Mouse (Mus musculus): Measurements from ENCODE around the gene Birc6. TPM values are rescaled to one million over a fixed set of nuclear protein-coding genes. Genes with fewer than 3 reads are reported as not detected.

The Birc6 gene
- total RNA-seq, 2 experiments from 2014 or later = 97.9 to 98.0 TPM

- DNase-seq (ENCODE audit: low spot score in 2 of 2) = no peak
These were observed 177.4 kb downstream of the Birc6 start for GRCm38 (mm10) chr17:74705480-74705879.

- no peak for DNase-seq (ENCODE audit: low spot score in 2 of 2)
These were observed 178.5 kb downstream of the Birc6 start for GRCm38 (mm10) chr17:74706593-74706992.

GRCm38 (mm10) chr17:74707637-74708152 lies 179.6 kb downstream of the Birc6 start:
- no peak for DNase-seq (ENCODE audit: low spot score in 2 of 2)

GRCm38 (mm10) chr17:74710731-74711130 lies 182.6 kb downstream of the Birc6 start:
- DNase-seq (ENCODE audit: low spot score in 2 of 2) = no peak

- no peak for DNase-seq (ENCODE audit: low spot score in 2 of 2)
These were observed 183.5 kb downstream of the Birc6 start for GRCm38 (mm10) chr17:74711627-74712026.

- no peak for DNase-seq (ENCODE audit: low spot score in 2 of 2)
These were observed 187.0 kb downstream of the Birc6 start for GRCm38 (mm10) chr17:74715128-74715527.

GRCm38 (mm10) chr17:74715724-74716123 lies 187.6 kb downstream of the Birc6 start:
- no peak for DNase-seq (ENCODE audit: low spot score in 2 of 2)

GRCm38 (mm10) chr17:74716643-74717042 lies 188.5 kb downstream of the Birc6 start:
- no peak for DNase-seq (ENCODE audit: low spot score in 2 of 2)

- DNase-seq (ENCODE audit: low spot score in 2 of 2) = no peak
These were observed 189.1 kb downstream of the Birc6 start for GRCm38 (mm10) chr17:74717091-74717617.

- DNase-seq (ENCODE audit: low spot score in 2 of 2) = peak; percentile 93 to 97
These were observed 189.6 kb downstream of the Birc6 start, which contains the start of gene Ttc27 for GRCm38 (mm10) chr17:74717618-74718151. TSS of gene Ttc27 (plus strand) at chr17:74717732.

- no peak for DNase-seq (ENCODE audit: low spot score in 2 of 2)
These were observed 204.8 kb downstream of the Birc6 start for GRCm38 (mm10) chr17:74732872-74733271.

GRCm38 (mm10) chr17:74735392-74735791 lies 207.3 kb downstream of the Birc6 start:
- DNase-seq (ENCODE audit: low spot score in 2 of 2) = no peak

GRCm38 (mm10) chr17:74749659-74750058 lies 221.6 kb downstream of the Birc6 start:
- DNase-seq (ENCODE audit: low spot score in 2 of 2) = no peak

- DNase-seq (ENCODE audit: low spot score in 2 of 2) = no peak
These were observed 222.9 kb downstream of the Birc6 start for GRCm38 (mm10) chr17:74751026-74751425.

Other genes with a start within 250 kb of the Birc6 start
- 10 to 100 TPM; 79.1 to 88.6 TPM for gene Memo1, start 232.8 kb upstream of the Birc6 start, total RNA-seq (2021)
- 10 to 100 TPM; 75.4 to 84.5 TPM for gene Dpy30, start 204.4 kb upstream of the Birc6 start, total RNA-seq (2021)
- gene Spast, start 189.3 kb upstream of the Birc6 start, total RNA-seq (2021) = 10 to 100 TPM; 53.2 to 54.4 TPM
- 10 to 100 TPM; 10.7 to 13.7 TPM for gene Slc30a6, start 132.7 kb upstream of the Birc6 start, total RNA-seq (2021)
- gene Nlrc4, start 69.2 kb upstream of the Birc6 start, total RNA-seq (2021) = under 1 TPM; 0.39 to 0.54 TPM
- 10 to 100 TPM; 43.4 to 46.1 TPM for gene Yipf4, start 38.8 kb upstream of the Birc6 start, total RNA-seq (2021)
- gene Ttc27, start 189.4 kb downstream of the Birc6 start, total RNA-seq (2021) = 10 to 100 TPM; 11.4 to 13.8 TPM